Mouse (Mus musculus) gastrocnemius, adult 18-20 months (tissue): ENCODE results near the gene Ddx39b. TPM values are rescaled to one million over a fixed set of nuclear protein-coding genes. Genes with fewer than 3 reads are reported as not detected.

ENCODE experiments used
- DNase-seq: peaks from one replicate; pipeline ENCODE4 v3.0.0; 2021; ENCODE audit warnings: low spot score
- total RNA-seq, 2 experiments: library from RNA; stranded (reverse); gene quantifications; 2 replicates each; pipeline ENCODE4 v1.2.3; 2021

Ddx39b gene
- total RNA-seq, 2 experiments from 2014 or later = 83.5 to 83.8 TPM

DNA sequence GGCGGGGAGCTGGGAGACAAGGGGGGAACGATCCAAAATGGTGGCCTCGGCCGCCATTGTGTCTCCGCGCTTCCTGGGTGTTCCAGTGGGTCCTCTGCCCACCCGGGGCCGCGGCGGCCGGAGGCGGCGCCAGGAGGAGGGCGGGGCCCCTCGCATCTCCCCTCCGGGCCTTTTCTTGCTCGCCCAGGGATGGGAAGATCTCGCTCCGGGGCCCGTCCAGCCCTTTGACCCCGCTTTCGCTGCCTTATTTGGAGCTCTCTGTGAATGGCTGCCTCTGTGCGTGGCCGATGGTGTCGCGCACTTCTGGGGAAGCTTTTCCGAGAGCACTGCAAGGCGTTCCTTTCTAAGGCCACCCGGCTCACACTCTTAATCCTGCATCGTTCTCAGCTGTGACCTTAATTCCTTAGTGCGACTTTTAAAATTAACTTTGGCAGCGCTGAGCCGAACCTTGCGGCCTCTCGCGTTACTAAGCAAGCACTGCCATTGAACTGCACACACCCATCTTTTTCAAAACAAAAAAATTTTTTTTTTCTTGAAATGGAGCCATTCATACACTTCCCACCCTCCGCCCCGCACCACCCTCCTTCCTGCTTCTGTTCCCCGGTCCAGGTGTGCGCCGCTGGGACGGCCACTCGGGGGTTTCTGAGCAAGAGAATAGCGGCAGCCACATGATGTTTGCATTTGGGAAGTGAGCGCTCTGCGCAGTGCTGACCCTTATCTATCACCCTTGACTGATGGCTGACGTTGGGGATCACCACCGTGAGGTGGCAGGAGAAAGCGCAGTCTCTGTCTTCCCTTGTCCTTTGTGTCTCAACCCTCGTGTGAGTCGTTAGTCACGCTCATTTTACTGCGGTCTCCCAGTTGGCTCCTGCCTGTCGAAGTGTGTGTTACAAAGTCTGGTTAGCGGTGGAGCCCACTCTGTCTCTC, 732 bp downstream of the Ddx39b start:
- no peak for DNase-seq

DNA sequence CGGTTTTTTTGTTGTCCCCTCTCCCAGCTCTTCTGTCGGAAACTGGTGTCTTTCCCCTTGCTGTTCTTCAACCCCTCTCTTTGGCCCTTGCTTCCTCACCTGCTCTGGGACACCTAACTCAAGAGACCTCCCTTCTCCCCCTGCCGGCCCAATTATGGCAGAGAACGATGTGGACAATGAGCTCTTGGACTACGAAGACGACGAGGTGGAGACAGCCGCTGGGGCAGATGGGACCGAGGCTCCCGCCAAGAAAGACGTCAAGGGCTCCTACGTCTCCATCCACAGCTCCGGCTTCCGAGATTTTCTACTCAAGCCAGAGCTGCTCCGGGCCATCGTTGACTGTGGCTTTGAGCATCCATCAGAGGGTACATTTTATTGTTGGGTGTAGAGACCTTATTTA, 1.5 kb downstream of the Ddx39b start:
- DNase-seq = peak; percentile 50

DNA sequence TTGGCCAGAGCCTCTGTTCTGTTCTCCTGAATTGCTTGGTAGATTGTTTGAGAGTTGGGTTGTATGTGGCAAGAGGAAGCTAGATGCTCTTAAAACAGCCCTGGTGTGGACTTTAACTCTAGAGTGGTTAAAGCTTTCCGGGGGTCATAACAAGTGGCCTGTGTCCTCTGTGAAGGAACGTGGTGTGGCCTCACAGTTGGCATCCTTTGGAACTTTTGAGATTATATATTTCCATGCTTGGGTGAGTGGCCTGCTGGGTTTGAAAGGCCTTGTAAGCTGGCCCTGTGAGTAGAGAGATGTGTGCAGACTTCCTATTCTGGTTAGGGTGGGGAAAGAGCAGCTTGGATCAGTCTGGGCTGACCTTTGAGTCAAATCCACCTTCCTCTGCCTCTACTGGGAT, 3.5 kb downstream of the Ddx39b start:
- no peak for DNase-seq

- no peak for DNase-seq
These were observed 4.4 kb downstream of the Ddx39b start for GRCm38 (mm10) chr17:35245731-35246623.

GRCm38 (mm10) chr17:35247144-35247543, 5.6 kb downstream of the Ddx39b start:
- no peak for DNase-seq

DNA sequence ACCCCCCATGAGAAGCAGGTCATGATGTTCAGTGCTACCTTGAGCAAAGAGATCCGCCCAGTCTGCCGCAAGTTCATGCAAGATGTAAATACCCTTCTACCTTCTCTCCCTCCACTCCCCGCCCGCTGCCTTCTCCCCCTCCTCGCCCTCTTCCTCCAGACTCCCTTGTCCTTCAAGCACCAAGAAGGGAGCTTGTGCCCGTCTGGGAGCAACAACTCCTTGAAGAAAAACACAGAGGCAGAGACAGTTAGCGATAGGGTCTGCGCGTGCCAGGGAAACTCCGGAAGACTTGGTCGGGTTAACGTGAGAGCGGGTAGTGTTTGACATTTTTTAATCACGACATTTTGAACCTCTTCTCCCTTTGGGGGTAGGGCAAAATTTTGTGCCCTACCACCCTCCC, 7.4 kb downstream of the Ddx39b start:
- no peak for DNase-seq

- DNase-seq = no peak
These were observed 8.1 kb downstream of the Ddx39b start for GRCm38 (mm10) chr17:35249451-35250197.

DNA sequence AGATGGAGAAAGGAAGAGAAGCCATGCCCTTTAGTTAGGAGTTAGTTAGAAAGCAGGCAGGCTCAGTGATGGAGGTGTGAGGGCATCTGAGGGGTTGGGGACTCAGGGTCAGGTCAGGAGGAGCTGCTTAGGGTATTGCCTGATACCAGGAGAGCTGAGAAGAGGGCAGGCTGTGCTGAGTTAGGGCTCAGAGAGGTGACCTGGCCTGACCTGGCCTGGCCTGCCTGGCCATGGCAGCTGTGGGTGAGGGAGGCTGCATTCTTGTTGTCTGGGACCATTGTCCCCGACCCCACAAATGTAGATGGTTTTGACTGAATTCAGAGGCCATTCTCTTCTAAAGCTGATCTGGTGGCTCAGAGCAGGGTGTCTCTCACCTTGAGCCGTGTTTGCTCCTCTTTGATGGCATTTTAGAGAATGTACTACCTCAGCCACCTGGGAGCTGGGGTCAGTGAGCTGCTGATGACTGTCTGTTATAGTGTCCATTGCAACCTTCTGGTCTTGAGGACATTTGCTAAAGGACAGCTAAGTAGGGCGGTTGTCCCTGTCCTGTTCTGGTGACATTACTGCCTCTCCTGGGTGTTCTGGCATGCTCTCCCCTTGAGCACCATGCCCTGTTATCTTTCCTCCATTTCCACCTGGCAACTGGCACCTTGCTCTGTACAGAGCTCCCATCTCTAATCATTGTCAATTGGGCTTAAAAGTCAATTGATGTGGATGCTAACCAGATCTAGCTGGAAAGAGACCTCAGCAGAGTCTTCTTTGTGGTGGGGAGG, 9.0 kb downstream of the Ddx39b start:
- no peak for DNase-seq

- no peak for DNase-seq
These were observed 9.7 kb downstream of the Ddx39b start for GRCm38 (mm10) chr17:35251162-35251719.

DNA sequence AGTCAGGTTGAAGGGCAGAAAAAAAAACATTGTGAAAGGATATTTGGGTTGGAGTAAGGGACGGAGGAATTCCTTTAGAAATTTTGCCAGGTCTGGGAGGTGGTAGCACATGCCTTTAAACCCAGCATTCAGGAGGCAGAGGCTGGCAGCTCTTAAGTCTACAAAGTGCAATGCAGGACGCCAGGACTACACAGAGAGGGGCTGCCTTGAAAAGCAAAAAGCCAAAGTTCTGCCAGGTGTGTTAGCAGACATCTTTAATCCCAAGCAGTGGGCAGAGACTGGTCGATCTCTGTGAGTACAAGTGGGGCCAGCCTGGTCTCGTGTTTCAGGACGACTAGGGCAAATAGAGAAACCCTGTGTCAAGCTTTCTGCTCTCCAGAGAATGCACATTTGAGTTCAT, 10.4 kb downstream of the Ddx39b start:
- no peak for DNase-seq

DNA sequence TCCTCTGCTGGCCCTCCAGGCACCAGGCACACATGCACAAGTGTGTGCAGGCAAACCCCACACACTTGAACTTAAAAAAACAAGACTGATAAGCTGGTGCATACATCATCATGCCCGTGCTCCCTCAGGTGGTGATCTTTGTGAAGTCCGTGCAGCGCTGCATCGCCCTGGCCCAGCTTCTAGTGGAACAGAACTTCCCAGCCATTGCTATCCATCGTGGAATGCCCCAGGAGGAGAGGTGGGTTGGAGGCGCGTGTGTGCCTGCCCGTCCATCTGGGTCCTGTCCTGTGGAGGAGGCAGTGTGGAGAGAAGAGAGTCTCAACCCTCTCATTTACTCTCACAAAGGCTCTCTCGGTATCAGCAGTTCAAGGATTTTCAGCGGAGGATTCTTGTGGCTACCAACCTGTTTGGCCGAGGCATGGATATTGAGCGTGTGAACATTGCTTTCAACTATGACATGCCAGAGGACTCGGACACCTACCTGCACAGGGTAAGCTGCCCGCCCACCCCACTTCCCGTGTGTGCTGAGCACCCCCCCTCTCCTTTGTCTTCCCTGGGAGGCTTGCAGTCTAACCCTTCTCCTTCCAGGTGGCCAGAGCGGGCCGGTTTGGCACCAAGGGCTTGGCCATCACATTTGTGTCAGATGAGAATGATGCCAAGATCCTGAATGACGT, 11.2 kb downstream of the Ddx39b start:
- no peak for DNase-seq

- no peak for DNase-seq
These were observed 11.9 kb downstream of the Ddx39b start for GRCm38 (mm10) chr17:35253293-35254093.

GRCm38 (mm10) chr17:35254241-35255098, 12.9 kb downstream of the Ddx39b start:
- peak; percentile 63 for DNase-seq

GRCm38 (mm10) chr17:35255301-35255700, 13.8 kb downstream of the Ddx39b start:
- no peak for DNase-seq

GRCm38 (mm10) chr17:35255704-35256103, 14.2 kb downstream of the Ddx39b start:
- DNase-seq = no peak

GRCm38 (mm10) chr17:35257378-35257777, 15.8 kb downstream of the Ddx39b start:
- no peak for DNase-seq

- DNase-seq = peak; percentile 97
These were observed 16.4 kb downstream of the Ddx39b start for GRCm38 (mm10) chr17:35257824-35258491.
